Mouse (Mus musculus): Measurements from ENCODE around the gene Clps.

The Clps gene

DNA sequence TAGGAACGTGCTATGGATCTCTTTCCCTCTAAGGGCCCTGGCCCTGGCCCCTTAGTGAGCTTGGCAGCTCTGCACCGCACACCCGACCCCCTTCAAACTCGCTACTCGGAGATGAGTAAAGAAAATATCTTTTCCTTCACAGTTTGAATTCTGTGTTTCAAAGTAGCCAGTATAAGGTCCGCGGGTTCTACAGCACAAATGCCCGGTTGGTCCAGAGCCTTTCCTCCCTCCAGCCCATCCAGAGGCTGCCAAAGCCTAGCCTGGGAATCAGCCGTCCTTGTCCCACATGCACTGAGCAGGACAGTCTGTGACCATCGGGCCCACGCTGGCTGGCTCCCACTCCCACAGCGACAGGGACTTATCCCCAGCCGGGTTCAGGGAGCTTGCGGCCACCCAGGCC lies 11.5 kb downstream of the Clps start, which contains the start of gene Clpsl2:
Clpsl2 (plus strand) TSS at position 301 of the 400 bp plus-strand sequence.
- no peak for DNase-seq

DNA sequence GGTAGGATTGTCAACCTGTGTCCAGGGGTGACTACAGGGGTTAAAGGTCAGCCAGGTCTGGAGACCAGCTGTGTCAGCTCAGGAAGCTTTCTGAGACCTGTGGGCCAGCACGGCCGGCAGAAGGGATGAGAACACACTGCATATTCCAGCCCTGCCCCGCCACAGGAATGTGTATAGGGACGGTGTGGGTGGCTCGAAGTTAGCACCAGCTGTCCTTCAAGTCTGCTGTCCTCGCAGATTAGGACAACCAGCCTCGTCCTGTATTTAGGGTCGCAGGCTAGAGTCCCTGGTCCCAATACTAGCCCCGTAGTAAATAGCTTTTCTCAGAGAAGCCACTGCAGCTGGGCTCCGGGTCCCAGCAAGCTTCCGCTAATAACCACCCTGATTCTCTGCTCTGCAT lies 12.0 kb downstream of the Clps start:
- no peak for DNase-seq

DNA sequence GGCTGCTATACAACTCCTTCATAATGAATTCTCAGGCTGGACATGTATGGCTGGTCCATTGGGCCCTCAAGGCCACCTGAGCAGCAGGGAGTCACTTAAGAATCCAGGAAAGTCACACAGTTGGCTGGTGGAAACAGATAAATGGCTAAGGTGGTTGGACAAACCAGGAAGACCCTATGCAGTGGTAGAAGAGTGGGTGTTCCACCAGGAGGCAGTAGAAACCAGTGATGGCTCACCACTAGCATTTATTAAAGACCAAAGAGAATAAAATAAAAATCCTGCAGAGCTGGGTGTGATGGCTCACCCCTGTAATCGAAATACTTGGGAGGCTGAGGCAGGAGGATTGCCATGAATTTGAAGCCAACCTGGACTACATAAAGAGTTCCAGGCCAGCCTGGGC lies 13.6 kb downstream of the Clps start:
- DNase-seq: no peak

DNA sequence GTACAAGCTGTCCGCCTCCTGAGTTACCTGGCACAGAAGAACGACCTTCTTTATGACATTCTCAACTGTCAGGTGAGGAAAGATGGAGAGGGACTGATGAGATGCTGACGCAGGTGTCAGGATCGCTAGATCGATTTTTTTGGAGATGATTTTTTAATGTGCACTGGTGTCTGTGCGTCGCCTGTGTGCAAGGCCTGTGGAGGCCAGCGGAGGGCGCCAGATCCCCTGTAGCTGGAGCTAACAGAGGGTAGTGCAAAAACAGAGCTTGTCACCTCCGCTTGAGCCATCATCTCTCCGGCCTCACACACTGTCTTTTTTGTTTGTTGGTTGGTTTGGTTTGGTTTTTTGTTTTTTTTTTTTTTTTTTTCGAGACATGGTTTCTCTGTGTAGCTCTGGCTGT lies 22.7 kb downstream of the Clps start:
- no peak for DNase-seq

DNA sequence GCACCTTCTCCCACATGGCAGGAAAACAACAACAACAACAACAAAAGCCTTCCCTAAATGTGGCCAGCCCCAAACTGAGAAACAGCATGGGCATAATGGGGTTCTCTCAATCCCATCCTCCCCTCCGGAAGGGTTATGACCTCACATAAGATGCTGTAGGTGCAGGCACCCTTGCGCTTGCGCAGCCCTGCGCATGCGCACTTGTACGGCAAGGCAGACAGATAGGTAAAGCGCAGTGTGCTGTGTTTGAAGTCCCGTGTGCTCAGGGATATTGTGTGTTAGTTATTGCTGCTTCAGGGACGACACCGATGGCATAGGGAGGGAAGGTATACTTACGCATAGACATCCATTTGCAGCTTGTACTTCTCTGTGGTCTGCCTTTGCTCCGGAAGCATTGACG lies 27.2 kb downstream of the Clps start:
- no peak for DNase-seq

DNA sequence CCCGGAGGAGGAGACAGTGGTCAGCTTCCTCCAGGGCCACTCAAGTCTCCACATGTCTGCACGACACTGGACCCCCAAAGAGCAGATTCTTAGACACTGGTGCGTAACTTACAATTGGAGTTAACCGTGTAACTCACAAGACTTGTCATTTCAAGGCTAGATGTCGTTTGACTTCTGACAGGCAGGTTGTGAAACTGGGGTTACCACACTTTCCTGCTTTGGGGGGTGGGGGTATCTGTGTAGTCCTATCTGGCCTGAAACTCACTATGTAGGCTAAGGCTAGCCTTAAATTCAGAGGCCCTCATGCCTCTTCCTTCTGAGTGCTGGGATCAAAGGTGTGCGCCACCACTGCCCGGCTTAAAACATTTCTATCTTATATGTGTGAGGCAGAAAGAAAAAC lies 28.0 kb downstream of the Clps start:
- DNase-seq: no peak

DNA sequence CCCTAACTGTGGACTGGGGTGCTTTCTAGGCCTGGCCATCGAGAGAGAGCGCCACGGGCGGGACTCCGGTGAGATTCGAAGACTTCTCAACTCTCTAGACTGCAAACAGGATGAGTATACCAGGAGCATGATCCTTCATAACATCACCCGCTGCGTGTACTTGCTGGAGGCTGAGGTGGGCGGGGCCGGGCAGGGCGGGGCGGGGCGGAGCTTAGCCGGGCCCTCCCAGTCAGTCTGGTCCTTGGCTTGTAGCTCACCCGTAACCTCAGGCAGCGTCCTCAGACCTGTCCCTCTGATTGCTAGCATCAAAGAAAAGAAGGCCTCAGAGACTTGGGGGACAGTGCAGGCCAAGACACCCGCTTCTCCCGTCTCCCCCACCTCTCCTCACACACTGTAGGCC lies 28.6 kb downstream of the Clps start:
- DNase-seq: no peak

DNA sequence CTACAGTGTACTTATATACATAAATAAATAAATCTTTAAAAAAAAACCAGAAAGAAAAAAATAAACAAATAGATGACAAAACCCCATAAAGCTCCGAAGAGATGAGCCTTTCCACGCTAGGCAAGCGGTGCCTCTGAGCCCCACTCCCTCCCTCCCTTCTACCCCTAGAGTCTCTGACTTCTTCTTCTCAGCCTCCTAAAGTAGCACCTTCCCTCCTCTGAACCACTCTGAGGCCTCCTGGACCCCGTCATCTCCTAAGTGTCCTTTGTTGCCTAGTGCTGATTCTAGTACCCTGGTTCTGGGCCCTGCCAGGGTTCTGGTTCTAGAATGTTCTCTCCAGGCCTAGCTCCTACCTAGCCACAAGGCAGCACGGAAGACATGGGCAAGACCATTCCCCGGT lies 30.1 kb downstream of the Clps start, which contains the start of gene Armc12:
Armc12 (plus strand) TSS at position 301 of the 400 bp plus-strand sequence.
- no peak for DNase-seq

DNA sequence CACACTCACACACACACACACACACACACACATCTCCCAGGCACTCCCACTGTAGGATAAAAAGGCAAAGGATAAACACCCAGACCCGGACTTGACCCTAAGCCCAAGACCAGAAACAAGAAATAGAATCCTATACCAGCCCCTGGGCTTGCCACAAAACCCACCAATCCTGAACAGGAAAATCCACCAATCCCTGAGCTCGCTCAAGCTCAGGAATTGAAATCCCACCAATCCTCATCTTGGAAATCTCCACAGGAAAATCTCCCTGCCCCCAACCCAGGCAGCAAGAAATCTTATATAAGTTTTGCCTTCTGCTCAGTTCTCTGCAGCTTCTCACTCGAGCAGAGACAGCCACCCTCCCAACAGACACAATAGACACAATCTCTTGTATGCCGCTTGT lies 31.4 kb downstream of the Clps start:
- DNase-seq: no peak

DNA sequence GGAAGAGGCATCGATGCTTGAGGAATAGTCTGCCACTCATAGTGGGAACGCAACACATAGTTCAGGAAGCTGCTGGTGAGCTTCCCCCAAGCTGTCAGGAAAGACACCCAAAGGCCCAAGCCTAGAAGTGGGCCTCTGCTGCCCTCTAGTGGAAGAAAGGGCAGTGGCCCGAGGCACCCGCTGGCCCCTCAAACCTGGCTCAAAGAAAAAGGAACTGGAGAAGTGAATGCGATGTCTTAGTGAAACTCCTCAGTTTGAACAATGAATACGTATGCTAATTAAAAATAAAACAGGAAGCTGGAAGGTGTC lies 32.6 kb downstream of the Clps start:
- DNase-seq: peak; percentile 62

DNA sequence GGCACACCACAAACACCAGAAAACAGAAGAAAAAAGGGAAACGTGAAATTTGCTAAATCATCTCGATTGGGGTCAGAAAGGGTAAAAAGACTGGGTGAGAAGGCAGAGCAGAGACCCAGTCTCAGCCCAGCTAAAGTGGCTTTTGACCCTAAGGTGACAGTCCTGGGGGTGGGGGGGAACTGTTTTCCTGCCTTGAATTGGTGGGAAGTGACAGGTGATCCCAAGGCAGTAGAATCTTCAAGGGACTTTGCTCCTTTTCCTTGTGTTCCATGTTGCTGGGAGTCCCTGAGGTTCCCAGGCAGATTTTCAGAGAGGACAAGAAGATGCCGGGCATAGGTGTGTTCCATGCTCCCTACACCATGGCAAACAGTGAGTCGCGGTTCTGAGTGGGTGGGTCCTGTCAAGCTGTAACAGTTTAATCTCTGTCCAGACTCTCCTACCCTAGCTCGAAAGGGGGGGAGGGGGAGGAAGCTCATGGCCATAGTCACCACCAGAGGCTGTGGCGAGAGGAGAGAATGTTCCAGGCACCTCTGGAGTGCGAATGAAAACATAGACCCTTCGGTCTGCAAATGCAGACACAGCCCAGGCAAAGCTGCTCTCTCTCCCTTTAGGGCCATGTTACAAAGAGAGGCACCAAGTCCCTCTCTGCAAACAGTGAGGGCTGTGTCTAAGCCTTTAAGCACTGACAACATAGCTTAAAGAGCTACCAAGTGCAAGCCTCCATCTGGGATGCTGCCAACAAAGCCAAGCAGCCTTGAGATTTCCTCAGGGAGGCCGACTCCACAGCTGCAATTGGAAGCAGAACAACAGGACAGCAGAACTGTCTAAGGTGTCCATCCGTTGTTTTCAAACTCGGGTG lies 33.2 kb downstream of the Clps start:
- no peak for DNase-seq

DNA sequence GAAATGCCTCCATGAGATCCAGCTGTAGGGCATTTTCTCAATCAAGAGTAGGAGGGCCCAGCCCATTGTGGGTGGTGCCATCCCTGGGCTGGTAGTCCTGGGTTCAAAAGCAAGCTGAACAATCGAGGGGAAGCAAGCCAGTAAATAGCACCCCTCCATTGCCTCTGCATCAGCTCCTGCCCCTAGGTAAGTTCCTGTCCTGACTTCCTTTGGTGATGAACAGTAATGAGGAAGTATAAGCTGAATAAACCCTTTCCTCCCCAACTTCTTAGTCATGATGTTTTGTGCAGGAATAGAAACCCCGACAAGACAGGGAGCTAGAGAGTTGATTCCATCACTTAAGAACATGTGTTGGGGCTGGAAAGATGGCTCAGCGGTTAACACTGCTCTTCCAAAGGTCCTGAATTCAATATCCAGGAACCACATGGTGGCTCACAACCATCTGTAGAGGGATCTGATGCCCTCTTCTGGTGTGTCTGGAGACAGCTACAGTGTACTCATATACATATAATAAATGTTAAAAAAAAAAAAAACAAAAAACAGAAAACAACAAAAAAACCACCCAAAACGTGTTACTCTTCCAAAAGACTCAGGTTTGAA lies 35.6 kb downstream of the Clps start:
- DNase-seq: no peak

DNA sequence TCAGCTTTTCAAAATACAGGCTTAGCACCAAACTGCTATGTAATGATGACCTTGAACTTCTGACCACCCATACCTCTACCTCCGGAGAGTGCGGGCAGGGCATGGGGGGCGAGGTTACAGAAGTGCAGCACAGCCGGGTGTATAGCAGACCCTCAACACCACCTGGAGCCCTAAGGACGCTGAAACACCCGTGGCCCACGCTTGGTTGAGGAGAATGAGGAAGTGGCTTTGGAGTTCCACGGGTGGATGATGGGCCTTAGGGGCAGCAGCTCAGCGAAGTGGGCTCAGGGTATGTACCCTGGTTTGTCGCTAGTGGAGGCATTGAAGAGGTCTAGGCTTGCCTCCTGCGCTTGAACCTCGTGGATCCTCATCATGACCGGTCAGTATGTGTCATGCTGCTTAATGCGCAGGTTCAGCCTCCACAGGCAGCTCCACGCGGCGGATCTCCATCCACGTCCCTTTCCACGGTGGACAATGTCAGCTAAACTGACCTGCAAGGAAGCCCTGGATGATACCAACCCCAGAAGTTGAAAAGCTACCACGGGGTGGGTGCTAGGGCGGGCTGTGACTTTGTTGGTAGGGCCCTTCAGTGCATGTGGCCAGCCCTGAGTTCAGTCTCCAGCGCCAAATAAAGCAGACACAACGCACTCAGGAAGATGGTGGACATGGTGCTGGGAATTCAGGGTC lies 36.4 kb downstream of the Clps start:
- DNase-seq: no peak

DNA sequence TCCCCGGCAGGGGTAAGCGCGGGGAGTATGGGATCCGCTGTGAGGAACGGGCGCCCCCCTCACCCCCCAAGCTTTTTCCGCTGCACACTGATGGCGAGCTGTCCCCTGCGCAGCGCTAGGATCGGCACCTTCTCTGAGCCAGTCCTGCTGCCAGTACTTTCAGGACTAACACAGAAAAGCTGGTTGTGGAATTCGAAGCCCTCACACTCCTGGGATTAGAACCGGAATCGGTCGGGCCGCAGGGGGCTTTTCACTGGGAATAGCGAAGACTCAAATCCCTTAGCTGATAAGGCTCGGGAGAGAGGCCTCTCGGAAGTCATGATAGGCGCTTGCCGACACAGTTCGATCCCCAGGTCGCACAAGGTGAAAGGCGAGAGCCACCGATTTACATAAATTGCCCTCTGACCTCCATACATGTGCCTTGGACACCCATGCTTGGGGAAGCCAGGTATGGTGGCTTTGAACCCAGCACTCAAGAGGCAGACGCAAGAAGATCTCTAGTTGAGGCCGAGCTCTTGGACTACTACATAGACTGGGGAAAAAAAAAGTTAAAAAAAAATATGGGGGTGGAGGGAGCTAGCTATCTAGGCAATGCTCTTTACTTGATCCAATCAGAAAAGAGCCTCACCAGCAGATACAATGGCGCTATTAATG lies 37.1 kb downstream of the Clps start:
- DNase-seq: no peak

DNA sequence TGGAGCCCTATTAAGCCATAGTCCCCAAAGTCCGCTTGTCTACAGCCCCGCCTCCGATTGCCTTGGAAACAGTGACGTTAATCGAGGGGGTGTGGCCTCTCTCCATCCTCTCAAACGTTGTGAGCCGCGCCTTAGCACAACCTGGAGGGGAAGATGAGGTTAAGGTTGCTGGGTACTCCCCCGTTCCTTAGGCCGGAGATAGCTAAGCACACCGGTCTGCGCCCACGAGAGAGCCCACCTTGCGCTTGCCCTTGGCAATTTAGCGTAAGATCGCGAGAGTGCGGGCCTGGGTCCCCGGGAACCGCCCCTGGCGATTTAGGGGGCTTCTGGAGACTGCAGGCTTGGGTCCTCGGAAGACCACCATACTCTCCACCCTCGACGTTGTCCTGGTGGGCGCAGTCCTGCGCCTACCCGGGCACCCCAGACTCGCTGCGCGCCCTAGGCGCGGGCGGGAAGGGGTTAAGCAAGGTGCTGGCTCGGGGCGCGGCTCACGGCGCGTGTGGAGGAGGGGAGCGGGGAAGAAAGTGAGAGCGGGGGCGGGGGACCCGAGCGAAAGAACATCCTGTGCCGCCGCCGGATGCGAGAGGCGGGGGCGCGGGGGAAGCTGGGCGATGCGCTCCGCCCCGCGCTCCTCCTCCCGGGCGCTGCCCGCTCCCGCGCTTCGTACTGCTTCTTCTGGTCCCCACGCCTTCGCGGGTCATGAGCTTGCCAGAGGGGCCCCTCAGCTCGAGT lies 37.8 kb downstream of the Clps start:
- DNase-seq: peak; percentile 90

DNA sequence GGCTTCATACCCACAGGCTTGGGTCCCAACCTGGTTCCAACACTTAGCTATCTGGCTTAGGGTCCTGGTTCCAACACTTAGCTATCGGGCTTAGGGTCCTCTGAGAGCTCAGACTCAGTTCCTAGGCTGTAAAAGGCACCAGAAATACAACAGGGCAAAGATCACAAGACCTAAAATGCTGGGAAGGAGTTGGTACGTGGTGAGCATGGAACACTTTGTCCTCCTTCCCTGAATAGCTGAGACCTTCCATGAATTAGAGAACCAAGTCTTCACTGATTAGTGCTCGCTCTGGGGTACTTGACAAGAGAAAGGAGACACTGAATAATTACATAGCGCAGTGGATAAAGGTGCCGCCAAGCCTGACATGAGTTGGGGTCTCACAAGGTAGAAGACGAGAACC lies 38.6 kb downstream of the Clps start:
- no peak for DNase-seq

DNA sequence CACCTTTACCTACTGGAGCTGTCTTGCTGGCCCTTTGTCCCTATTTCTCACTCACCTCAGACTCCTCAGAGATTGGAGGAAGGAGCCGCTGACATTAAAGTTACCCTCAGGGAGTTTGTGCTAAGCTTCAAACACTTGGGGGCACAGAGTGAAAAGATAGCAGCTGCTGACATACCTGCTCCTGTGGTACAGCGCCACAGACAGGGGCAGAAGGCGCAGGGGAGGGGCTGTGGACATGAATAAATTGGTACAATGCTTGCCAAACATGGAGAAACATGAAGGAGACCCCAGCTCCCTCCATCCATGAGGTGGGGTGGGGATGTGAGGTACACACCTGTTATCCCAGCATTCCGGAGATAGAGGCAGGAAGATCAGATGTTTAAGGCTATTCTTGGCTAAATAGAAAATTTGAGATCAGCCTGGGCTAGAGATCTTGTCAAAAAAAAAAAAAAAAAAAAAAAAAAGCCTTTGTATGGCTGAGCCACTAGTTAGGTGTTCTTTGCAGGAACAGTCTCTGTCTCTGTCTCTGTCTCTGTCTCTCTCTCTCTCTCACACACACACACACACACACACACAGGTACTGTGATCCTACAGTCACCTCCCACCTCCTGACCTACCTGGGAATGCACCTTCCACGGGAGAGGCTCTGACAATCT lies 39.4 kb downstream of the Clps start:
- DNase-seq: no peak

DNA sequence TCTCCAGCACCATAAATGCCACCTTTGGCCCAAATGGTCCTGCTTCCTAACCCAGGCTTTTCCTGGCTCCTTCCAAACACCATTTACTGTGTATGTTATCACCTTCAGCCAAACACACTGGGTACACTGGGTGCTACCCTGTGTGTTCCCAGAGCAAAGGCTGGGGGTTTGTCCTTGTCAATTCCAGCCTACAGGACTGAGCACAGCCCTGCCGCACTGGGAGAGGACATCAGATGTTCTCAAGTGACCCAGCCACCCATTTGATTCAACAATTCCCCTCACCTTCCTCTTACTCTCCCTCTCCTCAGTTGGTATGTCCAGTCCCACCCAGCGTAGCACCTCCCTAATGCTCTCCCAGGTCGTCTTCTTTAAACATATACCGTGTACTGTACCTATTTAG lies 40.0 kb downstream of the Clps start:
- no peak for DNase-seq

DNA sequence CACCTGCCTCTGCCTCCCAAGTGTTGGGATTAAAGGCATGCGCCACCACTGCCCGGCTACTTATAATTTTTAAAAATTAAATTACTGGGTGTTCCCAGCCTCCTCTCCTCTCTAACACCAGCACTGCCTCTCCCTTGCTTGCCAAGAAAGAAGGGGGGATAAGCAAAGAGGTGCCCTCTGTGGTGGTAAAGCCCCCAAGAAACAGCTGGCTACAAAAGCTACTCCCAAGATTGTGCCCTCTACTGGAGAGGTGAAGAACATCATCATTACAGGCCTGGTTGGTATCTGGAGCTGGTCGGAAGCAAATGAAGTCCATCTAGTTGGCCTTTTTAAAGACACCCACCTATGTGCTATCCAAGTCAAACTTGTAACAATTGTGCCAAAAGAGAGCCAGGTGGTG lies 40.7 kb downstream of the Clps start:
- no peak for DNase-seq

DNA sequence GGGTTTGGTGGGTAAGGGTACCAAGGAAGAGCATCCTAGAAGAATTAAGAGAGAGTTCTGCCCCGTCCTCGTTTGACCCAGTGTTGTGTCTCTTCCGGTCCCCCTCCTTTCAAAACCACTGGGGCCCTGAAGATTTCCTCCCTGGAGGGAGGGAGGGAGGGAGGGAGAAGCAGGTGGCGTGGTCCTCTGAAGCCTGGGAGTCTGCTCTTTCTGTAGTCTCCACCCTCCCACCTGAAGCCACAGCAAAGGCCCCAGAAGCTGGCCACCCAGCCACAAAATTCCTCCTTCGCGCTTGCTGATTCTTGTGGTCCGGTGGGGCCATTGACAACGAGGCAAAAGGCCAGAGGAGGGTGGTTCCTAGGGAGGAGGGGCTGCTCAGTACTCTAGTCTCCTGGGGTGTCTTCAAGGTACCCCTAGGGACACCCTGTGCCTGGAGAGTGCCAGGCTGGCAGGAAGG lies 41.9 kb downstream of the Clps start:
- DNase-seq: peak; percentile 42

DNA sequence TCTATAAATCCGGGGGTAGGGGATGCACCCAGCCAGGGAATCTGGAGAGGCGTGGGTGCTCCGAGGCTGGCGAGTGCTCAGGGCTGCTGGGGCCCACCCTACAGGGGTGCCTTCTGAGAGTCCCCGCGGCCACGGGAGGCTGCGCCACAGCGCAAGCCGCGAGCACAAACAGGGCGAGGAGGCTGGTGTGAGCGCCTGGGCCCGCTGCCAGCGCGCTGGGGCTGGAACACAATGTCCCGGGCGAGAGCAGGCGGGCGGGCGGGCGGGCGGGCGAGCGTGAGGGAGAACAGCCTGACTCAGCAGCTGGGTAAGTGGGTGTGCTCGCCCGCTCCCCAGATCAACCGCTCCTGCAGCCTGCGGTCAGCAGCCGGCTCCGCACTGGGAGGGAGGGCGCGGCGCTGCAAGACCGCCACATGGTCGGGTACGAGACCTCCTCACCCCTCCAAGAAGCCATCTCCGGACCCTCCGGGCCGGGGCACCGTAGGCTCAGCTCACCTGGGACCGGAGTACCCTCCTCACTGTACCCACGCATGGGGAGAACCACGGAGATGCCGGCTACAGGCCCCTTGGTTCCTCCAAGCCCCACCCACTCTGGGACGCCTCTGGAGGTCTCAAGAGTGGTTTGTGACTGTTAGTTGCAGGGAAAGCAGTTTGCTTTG lies 42.5 kb downstream of the Clps start:
- DNase-seq: peak; percentile 81

All from cerebellum, adult 11-12 months (tissue).